In genomic region chr9:100544948-100545714, GRCm38 (mm10) we compare ENCODE assay signal across 8 mouse cellular contexts. TPM values are rescaled to one million over a fixed set of nuclear protein-coding genes. Genes with fewer than 3 reads are reported as not detected.
DNase-seq lines count a peak whose midpoint lies in the region.

No protein-coding gene starts in this region.

- H3K27ac ChIP-seq in hindbrain, embryonic 10.5 days, result peak overlapping the region; percentile 96

- no peaks in the 10 kb centered on the region for H3K27me3 ChIP-seq in hindbrain, embryonic 10.5 days (ENCODE audit: insufficient read depth, poor library complexity, severe bottlenecking)

- peak; percentile 11 for DNase-seq in embryo, embryonic 10 days (ENCODE audit: low spot score)
- no peak for DNase-seq in embryo, embryonic 9.5 days (ENCODE audit: extremely low spot score)
- DNase-seq in 3T3-L1 (ENCODE audit: low read depth, low spot score), result peak; percentile 45
- peak; percentile 29 for DNase-seq in c-Kit-positive CD71-positive TER-119-positive erythroid progenitor cells, embryonic 14.5 days (ENCODE audit: low spot score)
- DNase-seq in hindbrain, embryonic 10.5 days (ENCODE audit: low spot score), result no peak
- peak; percentile 72 for DNase-seq in lung, postnatal 36 days
- peak; percentile 71 to 78 for DNase-seq in thymus, postnatal 10 days (ENCODE audit: low spot score in 2 of 2)
- no peak for DNase-seq in cerebellum, adult 11-12 months

- 2% methylated on average over 38 of the region's 38 CpGs for WGBS in hindbrain, embryonic 10.5 days

- peaks cover 25% of the 10 kb centered on the region for H3K4me1 ChIP-seq in hindbrain, embryonic 10.5 days (replicated peaks)

- peaks cover 10% of the 10 kb centered on the region for H3K9me3 ChIP-seq in hindbrain, embryonic 10.5 days

- H3K4me3 ChIP-seq in hindbrain, embryonic 10.5 days, result peak overlapping the region; percentile 95

- H3K36me3 ChIP-seq in hindbrain, embryonic 10.5 days, result peaks cover 14% of the 10 kb centered on the region

RNA-seq across cellular contexts. Expression of gene Nck1, which starts 0.8 kb away (rescaled TPM):
- polyA plus RNA-seq in hindbrain, embryonic 10.5 days (2016; fragmentation: Nextera tagmentation; extraction: Ambion mirVana), result 56.0 and 62.1 TPM in 2 replicates

RNA-seq across cellular contexts. Expression of gene Slc35g2, which starts 25.8 kb away (rescaled TPM):
- 5.2 and 7.4 TPM in 2 replicates for polyA plus RNA-seq in hindbrain, embryonic 10.5 days (2016; fragmentation: Nextera tagmentation; extraction: Ambion mirVana)

RNA-seq across cellular contexts. Expression of gene Stag1, which starts 52.5 kb away (rescaled TPM):
- polyA plus RNA-seq in hindbrain, embryonic 10.5 days (2016; fragmentation: Nextera tagmentation; extraction: Ambion mirVana), result 40.6 and 58.0 TPM in 2 replicates

RNA-seq across cellular contexts. Expression of gene Il20rb, which starts 58.5 kb away (rescaled TPM):
- 1.1 and 1.6 TPM in 2 replicates for polyA plus RNA-seq in hindbrain, embryonic 10.5 days (2016; fragmentation: Nextera tagmentation; extraction: Ambion mirVana)

Comparison
In these comparisons a context has a peak if more than half of its experiments do, and no peak if none do; other contexts are left out.
1. DNase-seq: peak in embryo, embryonic 10 days (single experiment), 3T3-L1 (single experiment), c-Kit-positive CD71-positive TER-119-positive erythroid progenitor cells, embryonic 14.5 days (single experiment), lung, postnatal 36 days (single experiment) and thymus, postnatal 10 days (2 of 2); none in embryo, embryonic 9.5 days (single experiment), hindbrain, embryonic 10.5 days (single experiment) and cerebellum, adult 11-12 months (single experiment).